Mouse (Mus musculus) megakaryocyte, embryonic 14.5 days (primary cell): Measurements from ENCODE around the gene Ndufv1.

Experiments
- FLI1 ChIP-seq: IDR thresholded peaks from 2 replicates; pipeline ENCODE4 v1.6.1; 2012; ENCODE audit warnings: low read length, inconsistent platforms, mixed read lengths
- GATA1 ChIP-seq: IDR thresholded peaks from 3 replicates; pipeline ENCODE4 v1.6.1; 2012; ENCODE audit warnings: mixed read lengths, low read length, inconsistent platforms, borderline replicate concordance

- TF ChIP-seq GATA1 = no peak
- no peak for TF ChIP-seq FLI1
These were observed 12.3 kb downstream of the Ndufv1 start, which contains the start of the genes Nudt8 and Gm49405 for GRCm38 (mm10) chr19:4000119-4000900.
